Comparison of ENCODE assay signal across 18 mouse cellular contexts in the genomic region with DNA sequence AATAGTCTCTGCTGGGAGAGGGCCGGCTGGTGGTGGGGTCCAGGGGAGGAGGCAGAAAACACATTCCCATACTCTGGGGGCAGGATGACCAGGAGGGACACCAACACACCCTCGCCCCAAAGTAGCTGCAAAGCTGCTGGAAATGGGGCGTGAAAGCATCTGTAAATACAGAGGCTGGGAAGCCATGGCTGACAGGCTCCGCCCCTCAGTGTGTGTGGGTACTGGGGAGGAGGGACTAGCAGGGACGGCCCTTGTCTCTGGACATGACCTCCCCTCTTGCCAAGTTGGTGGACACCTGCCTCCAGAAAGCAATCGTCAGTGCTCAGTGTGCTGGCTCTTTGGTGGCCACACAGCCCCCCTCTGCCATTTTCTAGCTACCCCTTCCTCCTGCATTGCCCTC. TPM values are rescaled to one million over a fixed set of nuclear protein-coding genes. Genes with fewer than 3 reads are reported as not detected.
"Had no signal": no experiment of that assay in that cellular context is flagged by ENCODE, and none has a peak within 500 bp of the region (broad histone marks: within the 10 kb centered on the region; RNA-seq: fewer than 3 reads in every experiment).

No protein-coding gene starts in this region.

- H3K4me2 ChIP-seq: liver, embryonic 12.5 days; lung, embryonic 15.5 days; midbrain, embryonic 12.5 days; neural tube, embryonic 13.5 days had no signal

- H3K9ac ChIP-seq: liver, embryonic 12.5 days; lung, embryonic 15.5 days; midbrain, embryonic 12.5 days; neural tube, embryonic 13.5 days had no signal

- H3K4me3 ChIP-seq: liver, embryonic 12.5 days; lung, embryonic 15.5 days; midbrain, embryonic 12.5 days; neural tube, embryonic 13.5 days had no signal

- H3K36me3 ChIP-seq: liver, embryonic 12.5 days; lung, embryonic 15.5 days; midbrain, embryonic 12.5 days; neural tube, embryonic 13.5 days had no signal

- ATAC-seq: liver, embryonic 12.5 days; midbrain, embryonic 16.5 days had no signal

- H3K27me3 ChIP-seq: lung, embryonic 15.5 days had no signal

- DNase-seq: kidney, adult 8-10 months; kidney, postnatal 36 days; layer of hippocampus, adult 9-11 months; layer of hippocampus, postnatal 36 days; right cerebral cortex, adult 18-20 months; right cerebral cortex, postnatal 25 days; thymus, adult 18-20 months; thymus, postnatal 14 days had no signal

- H3K9me3 ChIP-seq: liver, embryonic 12.5 days; lung, embryonic 15.5 days; midbrain, embryonic 12.5 days; neural tube, embryonic 13.5 days had no signal

- H3K4me1 ChIP-seq: liver, embryonic 12.5 days; neural tube, embryonic 13.5 days had no signal

- H3K27ac ChIP-seq: liver, embryonic 12.5 days; lung, embryonic 15.5 days; midbrain, embryonic 12.5 days; neural tube, embryonic 13.5 days had no signal

RNA-seq across cellular contexts. Expression of gene Actrt2, which starts 34.5 kb away (rescaled TPM):
- polyA plus RNA-seq: kidney, embryonic 16.5 days; limb, embryonic 14.5 days; liver, embryonic 12.5 days; liver, embryonic 16.5 days; lung, embryonic 15.5 days; midbrain, embryonic 12.5 days; midbrain, embryonic 16.5 days; neural tube, embryonic 13.5 days; small intestine, adult 2 months; stomach, embryonic 16.5 days had no signal
